Mouse (Mus musculus) kidney, embryonic 16.5 days (tissue): ENCODE measurements around the gene Gtf2ird1. TPM values are rescaled to one million over a fixed set of nuclear protein-coding genes. Genes with fewer than 3 reads are reported as not detected.
"Not testable (repeated sequence)": the region's sequence is repeated elsewhere in the genome, so short reads cannot be mapped to it uniquely, and the experiment has no call there.

Experiments used
- ATAC-seq: fragments of 200-750 bp; cut with Nextera tagmentation; 2 replicates; pipeline ENCODE4 v1.8.0; 2017; ENCODE audit warnings: moderate TSS enrichment; ENCODE audit not compliant: low FRiP score, low TSS enrichment
- H3K27ac ChIP-seq: fragments of 300-500 bp; sonication (generic); 2 replicates; pipeline ENCODE4 v1.5.1; 2014; ENCODE audit warnings: low read length
- H3K27me3 ChIP-seq: fragments of 300-500 bp; sonication (generic); 2 replicates; pipeline ENCODE4 v1.6.1; 2014; ENCODE audit warnings: low read length, control low read depth, mixed read lengths; ENCODE audit not compliant: insufficient read depth
- H3K36me3 ChIP-seq: fragments of 300-500 bp; sonication (generic); 2 replicates; pipeline ENCODE4 v1.6.1; 2014; ENCODE audit warnings: low read length, control low read depth, mixed read lengths; ENCODE audit not compliant: insufficient read depth
- H3K4me1 ChIP-seq: fragments of 300-500 bp; sonication (generic); 2 replicates; pipeline ENCODE4 v1.6.1; 2014; ENCODE audit warnings: low read length, control low read depth, mixed read lengths; ENCODE audit not compliant: insufficient read depth
- H3K4me2 ChIP-seq: fragments of 300-500 bp; sonication (generic); replicated peaks from 2 replicates; pipeline ENCODE4 v1.6.1; 2014; ENCODE audit warnings: low read depth, low read length
- H3K4me3 ChIP-seq: fragments of 300-500 bp; sonication (generic); 2 replicates; pipeline ENCODE4 v1.5.1; 2014; ENCODE audit warnings: mild to moderate bottlenecking, low read length
- H3K9ac ChIP-seq: fragments of 300-500 bp; sonication (generic); replicated peaks from 2 replicates; pipeline ENCODE4 v1.6.1; 2014; ENCODE audit warnings: low read length
- H3K9me3 ChIP-seq: fragments of 300-500 bp; sonication (generic); 2 replicates; pipeline ENCODE4 v1.6.1; 2016; ENCODE audit warnings: low read length, control low read depth
- WGBS: fragments of 180-500 bp; shearing (Covaris S2); extraction: QIAGEN DNeasy Blood & Tissue Kit; methylation state at CpG from one replicate; pipeline ENCODE4 v1.1.7; 2014; 5-methylcytosine and 5-hydroxymethylcytosine counted together
- polyA plus RNA-seq: library from polyadenylated mRNA; unstranded; fragments of >200 nt; fragmentation: Nextera tagmentation; extraction: Ambion mirVana; gene quantifications from 2 replicates; pipeline ENCODE4 v1.2.1, GENCODE M21; 2015

Gtf2ird1 gene
- polyA plus RNA-seq, 1 experiment from 2014 or later = 73.8 TPM

DNA sequence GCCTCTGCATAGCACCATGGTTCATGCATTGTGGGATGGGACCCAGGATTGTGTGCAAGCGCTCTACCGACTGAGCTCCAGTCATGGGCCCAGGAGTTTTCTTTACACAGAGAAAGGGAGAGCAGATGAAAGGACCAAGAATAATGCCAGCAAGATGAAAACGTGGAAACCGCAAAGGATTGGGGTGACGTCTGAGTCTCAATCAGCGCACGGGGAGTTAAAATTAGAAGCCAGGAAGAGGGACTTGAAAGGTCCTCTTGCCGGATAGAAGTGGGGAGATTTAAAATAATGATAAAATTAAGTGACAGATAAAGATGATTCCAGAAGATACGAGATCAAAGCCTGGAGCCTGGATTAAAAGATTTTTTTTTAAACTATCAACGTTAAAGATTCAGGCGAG, 25.8 kb upstream of the Gtf2ird1 start:
- Histone ChIP-seq H3K27ac (no peak overlapping the region), H3K4me3 (no peak overlapping the region), H3K4me1 (no peaks in the 10 kb centered on the region), H3K9ac (no peak overlapping the region), H3K9me3 (no peaks in the 10 kb centered on the region), H3K4me2 (no peak overlapping the region), H3K27me3 (no peaks in the 10 kb centered on the region), H3K36me3 (no peaks in the 10 kb centered on the region)
- no peak for ATAC-seq
- 71% methylated on average over 11 of the region's 11 CpGs for WGBS

DNA sequence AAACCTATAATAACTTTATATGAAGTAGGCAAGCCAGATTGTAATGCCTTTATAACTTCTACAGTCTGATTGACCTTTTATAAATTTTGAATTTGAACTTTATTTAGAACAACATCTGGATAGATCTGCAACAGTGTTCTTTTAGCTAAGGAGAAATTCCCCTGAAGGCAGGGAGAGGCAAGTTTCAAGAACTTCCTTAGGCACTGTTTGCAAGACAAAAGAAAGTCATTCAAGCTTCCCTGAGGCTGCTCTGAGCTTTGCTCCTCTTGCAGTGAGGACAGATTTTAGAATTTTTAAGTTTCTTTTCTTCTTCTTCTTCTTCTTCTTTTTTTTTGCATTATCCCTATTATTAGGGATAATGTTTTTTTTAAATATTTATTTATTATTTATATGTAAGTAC, 22.4 kb upstream of the Gtf2ird1 start:
- not testable (repeated sequence) for H3K36me3 ChIP-seq, H3K4me1 ChIP-seq, H3K27me3 ChIP-seq, H3K4me3 ChIP-seq, H3K4me2 ChIP-seq, H3K9ac ChIP-seq, H3K9me3 ChIP-seq, ATAC-seq, H3K27ac ChIP-seq

DNA sequence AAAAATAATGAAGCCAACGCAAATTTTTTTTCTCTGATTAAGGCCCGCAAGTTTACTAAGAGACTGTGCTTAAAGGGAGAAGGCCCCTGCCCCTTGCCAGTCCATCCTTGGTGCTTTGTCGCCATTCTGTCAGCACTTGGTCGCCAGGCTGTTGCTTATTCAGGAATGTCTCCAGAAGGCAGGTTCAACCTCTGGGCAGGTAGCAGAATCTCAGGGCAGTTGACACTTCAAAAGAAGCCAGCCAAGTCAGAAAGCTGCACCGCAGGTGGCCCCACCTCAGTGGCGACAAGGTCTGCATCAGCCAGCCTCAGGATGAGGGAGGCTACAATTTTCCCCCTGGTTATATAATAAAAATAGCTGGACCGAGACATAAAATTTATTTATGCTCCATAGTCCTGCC, 19.2 kb upstream of the Gtf2ird1 start:
- H3K27me3 ChIP-seq, ATAC-seq: not testable (repeated sequence)
- 93% methylated on average over 7 of the region's 7 CpGs for WGBS

GRCm38 (mm10) chr5:134475006-134475605, 18.6 kb upstream of the Gtf2ird1 start:
- Histone ChIP-seq H3K4me3 (no peak overlapping the region), H3K4me1 (no peaks in the 10 kb centered on the region), H3K4me2 (no peak overlapping the region), H3K9ac (no peak overlapping the region), H3K36me3 (no peaks in the 10 kb centered on the region), H3K27me3 (no peaks in the 10 kb centered on the region), H3K9me3 (peaks cover 10% of the 10 kb centered on the region), H3K27ac (no peak overlapping the region)
- 92% methylated on average over 6 of the region's 6 CpGs for WGBS
- no peak for ATAC-seq

More for the DNA sequence above, 19.2 kb upstream of the Gtf2ird1 start:
- not testable (repeated sequence) for H3K4me1 ChIP-seq, H3K9me3 ChIP-seq, H3K4me2 ChIP-seq, H3K27ac ChIP-seq, H3K4me3 ChIP-seq, H3K9ac ChIP-seq, H3K36me3 ChIP-seq

GRCm38 (mm10) chr5:134473902-134474301, 17.4 kb upstream of the Gtf2ird1 start:
- ATAC-seq = no peak
- no peak overlapping the region for H3K4me3 ChIP-seq
- H3K36me3 ChIP-seq = no peaks in the 10 kb centered on the region
- H3K9me3 ChIP-seq = peaks cover 10% of the 10 kb centered on the region
- H3K27ac ChIP-seq = no peak overlapping the region
- no peak overlapping the region for H3K9ac ChIP-seq
- H3K4me1 ChIP-seq = no peaks in the 10 kb centered on the region
- H3K4me2 ChIP-seq = no peak overlapping the region
- WGBS = 86% methylated on average over 2 of the region's 2 CpGs
- no peaks in the 10 kb centered on the region for H3K27me3 ChIP-seq

GRCm38 (mm10) chr5:134470538-134471169, 14.1 kb upstream of the Gtf2ird1 start:
- H3K4me1 ChIP-seq = peaks cover 12% of the 10 kb centered on the region
- H3K36me3 ChIP-seq = no peaks in the 10 kb centered on the region
- no peaks in the 10 kb centered on the region for H3K27me3 ChIP-seq
- no peak overlapping the region for H3K4me2 ChIP-seq
- WGBS = 81% methylated on average over 8 of the region's 8 CpGs
- no peak overlapping the region for H3K27ac ChIP-seq
- peaks cover 8% of the 10 kb centered on the region for H3K9me3 ChIP-seq
- H3K4me3 ChIP-seq = no peak overlapping the region
- no peak for ATAC-seq
- H3K9ac ChIP-seq = no peak overlapping the region

GRCm38 (mm10) chr5:134469559-134470150, 13.1 kb upstream of the Gtf2ird1 start:
- Histone ChIP-seq H3K4me1 (peaks cover 12% of the 10 kb centered on the region), H3K36me3 (no peaks in the 10 kb centered on the region), H3K4me3 (no peak overlapping the region), H3K9ac (no peak overlapping the region), H3K27ac (no peak overlapping the region), H3K27me3 (no peaks in the 10 kb centered on the region), H3K4me2 (no peak overlapping the region), H3K9me3 (no peaks in the 10 kb centered on the region)
- ATAC-seq = no peak
- 82% methylated on average over 7 of the region's 7 CpGs for WGBS

GRCm38 (mm10) chr5:134468158-134468765, 11.7 kb upstream of the Gtf2ird1 start:
- H3K36me3 ChIP-seq = no peaks in the 10 kb centered on the region
- H3K27me3 ChIP-seq = no peaks in the 10 kb centered on the region
- no peaks in the 10 kb centered on the region for H3K9me3 ChIP-seq
- H3K4me3 ChIP-seq = no peak overlapping the region
- no peak overlapping the region for H3K4me2 ChIP-seq
- H3K27ac ChIP-seq = no peak overlapping the region
- 76% methylated on average over 10 of the region's 10 CpGs for WGBS
- peaks cover 12% of the 10 kb centered on the region for H3K4me1 ChIP-seq
- ATAC-seq = no peak
- H3K9ac ChIP-seq = no peak overlapping the region

DNA sequence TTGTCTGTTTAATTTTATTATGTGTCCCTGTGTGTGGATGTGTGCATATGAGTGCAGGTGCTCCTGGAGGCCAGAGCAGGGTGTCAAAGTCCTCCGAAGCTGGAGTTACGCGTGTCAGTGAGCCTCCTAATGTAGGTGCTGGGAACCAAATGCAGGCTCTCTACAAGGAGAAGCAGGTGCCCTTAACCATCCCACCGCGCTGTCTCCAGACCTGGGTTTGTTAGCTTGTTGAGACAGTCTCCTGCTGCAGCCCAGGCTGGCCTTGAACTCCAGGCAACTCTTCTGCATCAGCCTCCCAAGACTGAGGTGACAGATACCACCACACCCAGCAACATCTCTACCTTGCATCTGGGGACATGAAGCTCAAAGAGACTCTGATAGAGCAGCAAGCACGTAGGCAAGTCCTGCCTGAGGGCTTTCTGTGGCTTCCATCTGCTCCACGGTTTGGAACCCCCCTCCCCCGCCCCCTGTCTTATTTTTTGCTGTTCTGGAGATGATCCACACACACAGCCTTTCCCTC, 10.6 kb upstream of the Gtf2ird1 start:
- Histone ChIP-seq H3K27me3 (no peaks in the 10 kb centered on the region), H3K4me1 (peaks cover 12% of the 10 kb centered on the region), H3K4me3 (no peak overlapping the region), H3K4me2 (no peak overlapping the region), H3K9ac (no peak overlapping the region), H3K9me3 (no peaks in the 10 kb centered on the region), H3K27ac (no peak overlapping the region), H3K36me3 (no peaks in the 10 kb centered on the region)
- WGBS = 66% methylated on average over 8 of the region's 8 CpGs
- ATAC-seq = no peak
